Mouse (Mus musculus): ENCODE results near the gene Tmem40. TPM values are rescaled to one million over a fixed set of nuclear protein-coding genes. Genes with fewer than 3 reads are reported as not detected.

Tmem40 gene
- polyA plus RNA-seq, 1 experiment from 2014 or later, result 2.8 TPM

- Histone ChIP-seq H3K27me3 (no peaks in the 10 kb centered on the region), H3K27ac (no peak overlapping the region), H3K4me2 (replicated peaks) (no peak overlapping the region), H3K9me3 (no peaks in the 10 kb centered on the region), H3K36me3 (no peaks in the 10 kb centered on the region), H3K4me3 (no peak overlapping the region), H3K4me1 (no peaks in the 10 kb centered on the region), H3K9ac (no peak overlapping the region)
- ATAC-seq (ENCODE audit: insufficient number of reproducible peaks, insufficient read depth, low FRiP score, low TSS enrichment), result no peak
- WGBS, result 71% methylated on average over 17 of the region's 17 CpGs
Measured at GRCm38 (mm10) chr6:115697739-115698558, 64.3 kb downstream of the Tmem40 start.

GRCm38 (mm10) chr6:115696707-115697215 lies 65.4 kb downstream of the Tmem40 start:
- 86% methylated on average over 7 of the region's 7 CpGs for WGBS
- H3K27ac ChIP-seq, result no peak overlapping the region
- no peaks in the 10 kb centered on the region for H3K4me1 ChIP-seq
- no peak overlapping the region for H3K4me3 ChIP-seq
- H3K27me3 ChIP-seq, result no peaks in the 10 kb centered on the region
- ATAC-seq (ENCODE audit: insufficient number of reproducible peaks, insufficient read depth, low FRiP score, low TSS enrichment), result no peak
- H3K9ac ChIP-seq, result no peak overlapping the region
- no peak overlapping the region for H3K4me2 ChIP-seq (replicated peaks)
- no peaks in the 10 kb centered on the region for H3K9me3 ChIP-seq
- H3K36me3 ChIP-seq, result no peaks in the 10 kb centered on the region

- Histone ChIP-seq H3K4me3 (no peak overlapping the region), H3K9ac (no peak overlapping the region), H3K36me3 (no peaks in the 10 kb centered on the region), H3K9me3 (no peaks in the 10 kb centered on the region), H3K27me3 (no peaks in the 10 kb centered on the region), H3K4me1 (no peaks in the 10 kb centered on the region), H3K27ac (no peak overlapping the region), H3K4me2 (replicated peaks) (no peak overlapping the region)
- no peak for ATAC-seq (ENCODE audit: insufficient number of reproducible peaks, insufficient read depth, low FRiP score, low TSS enrichment)
- 60% methylated on average over 7 of the region's 7 CpGs for WGBS
Measured at GRCm38 (mm10) chr6:115695124-115695523, 67.1 kb downstream of the Tmem40 start.

GRCm38 (mm10) chr6:115694441-115694842 lies 67.8 kb downstream of the Tmem40 start:
- no peak for ATAC-seq (ENCODE audit: insufficient number of reproducible peaks, insufficient read depth, low FRiP score, low TSS enrichment)
- Histone ChIP-seq H3K27me3 (no peaks in the 10 kb centered on the region), H3K9me3 (no peaks in the 10 kb centered on the region), H3K4me3 (no peak overlapping the region), H3K9ac (no peak overlapping the region), H3K4me2 (replicated peaks) (no peak overlapping the region), H3K27ac (no peak overlapping the region), H3K36me3 (no peaks in the 10 kb centered on the region), H3K4me1 (no peaks in the 10 kb centered on the region)
- 59% methylated on average over 9 of the region's 9 CpGs for WGBS

GRCm38 (mm10) chr6:115692963-115693730 lies 69.1 kb downstream of the Tmem40 start:
- no peak for ATAC-seq (ENCODE audit: insufficient number of reproducible peaks, insufficient read depth, low FRiP score, low TSS enrichment)
- Histone ChIP-seq H3K9ac (no peak overlapping the region), H3K9me3 (no peaks in the 10 kb centered on the region), H3K4me3 (no peak overlapping the region), H3K36me3 (no peaks in the 10 kb centered on the region), H3K27ac (no peak overlapping the region), H3K4me1 (no peaks in the 10 kb centered on the region), H3K27me3 (no peaks in the 10 kb centered on the region), H3K4me2 (replicated peaks) (no peak overlapping the region)
- WGBS, result 66% methylated on average over 5 of the region's 5 CpGs

GRCm38 (mm10) chr6:115692163-115692950 lies 69.9 kb downstream of the Tmem40 start:
- ATAC-seq (ENCODE audit: insufficient number of reproducible peaks, insufficient read depth, low FRiP score, low TSS enrichment), result no peak
- H3K4me3 ChIP-seq, result no peak overlapping the region
- H3K4me2 ChIP-seq (replicated peaks), result no peak overlapping the region
- H3K9ac ChIP-seq, result no peak overlapping the region
- no peak overlapping the region for H3K27ac ChIP-seq
- no peaks in the 10 kb centered on the region for H3K36me3 ChIP-seq
- H3K4me1 ChIP-seq, result no peaks in the 10 kb centered on the region
- 58% methylated on average over 9 of the region's 9 CpGs for whole genome bisulfite sequencing
- H3K27me3 ChIP-seq, result no peaks in the 10 kb centered on the region
- H3K9me3 ChIP-seq, result no peaks in the 10 kb centered on the region

- no peaks in the 10 kb centered on the region for H3K9me3 ChIP-seq
- no peak overlapping the region for H3K27ac ChIP-seq
- no peaks in the 10 kb centered on the region for H3K27me3 ChIP-seq
- no peak overlapping the region for H3K4me2 ChIP-seq (replicated peaks)
- 89% methylated on average over 4 of the region's 4 CpGs for WGBS
- no peak for ATAC-seq (ENCODE audit: insufficient number of reproducible peaks, insufficient read depth, low FRiP score, low TSS enrichment)
- H3K9ac ChIP-seq, result no peak overlapping the region
- H3K4me1 ChIP-seq, result no peaks in the 10 kb centered on the region
- no peak overlapping the region for H3K4me3 ChIP-seq
- H3K36me3 ChIP-seq, result no peaks in the 10 kb centered on the region
Measured at GRCm38 (mm10) chr6:115690105-115690504, 72.1 kb downstream of the Tmem40 start.

GRCm38 (mm10) chr6:115688589-115688988 lies 73.6 kb downstream of the Tmem40 start:
- no peaks in the 10 kb centered on the region for H3K4me1 ChIP-seq
- H3K27me3 ChIP-seq, result no peaks in the 10 kb centered on the region
- no peak for ATAC-seq (ENCODE audit: insufficient number of reproducible peaks, insufficient read depth, low FRiP score, low TSS enrichment)
- 90% methylated on average over 4 of the region's 4 CpGs for WGBS
- no peak overlapping the region for H3K4me3 ChIP-seq
- no peaks in the 10 kb centered on the region for H3K9me3 ChIP-seq
- no peak overlapping the region for H3K4me2 ChIP-seq (replicated peaks)
- no peak overlapping the region for H3K27ac ChIP-seq
- H3K36me3 ChIP-seq, result no peaks in the 10 kb centered on the region
- no peak overlapping the region for H3K9ac ChIP-seq

GRCm38 (mm10) chr6:115687753-115688152 lies 74.5 kb downstream of the Tmem40 start:
- H3K36me3 ChIP-seq, result no peaks in the 10 kb centered on the region
- no peak overlapping the region for H3K9ac ChIP-seq
- 75% methylated on average over 3 of the region's 3 CpGs for WGBS
- no peak overlapping the region for H3K4me2 ChIP-seq (replicated peaks)
- ATAC-seq (ENCODE audit: insufficient number of reproducible peaks, insufficient read depth, low FRiP score, low TSS enrichment), result no peak
- no peaks in the 10 kb centered on the region for H3K4me1 ChIP-seq
- H3K27ac ChIP-seq, result no peak overlapping the region
- no peaks in the 10 kb centered on the region for H3K9me3 ChIP-seq
- H3K27me3 ChIP-seq, result no peaks in the 10 kb centered on the region
- no peak overlapping the region for H3K4me3 ChIP-seq

GRCm38 (mm10) chr6:115684851-115685646 lies 77.2 kb downstream of the Tmem40 start:
- Histone ChIP-seq H3K27me3 (no peaks in the 10 kb centered on the region), H3K36me3 (no peaks in the 10 kb centered on the region), H3K9ac (no peak overlapping the region), H3K4me2 (replicated peaks) (no peak overlapping the region), H3K4me3 (no peak overlapping the region), H3K27ac (no peak overlapping the region), H3K9me3 (no peaks in the 10 kb centered on the region), H3K4me1 (no peaks in the 10 kb centered on the region)
- WGBS, result 59% methylated on average over 11 of the region's 11 CpGs
- no peak for ATAC-seq (ENCODE audit: insufficient number of reproducible peaks, insufficient read depth, low FRiP score, low TSS enrichment)

GRCm38 (mm10) chr6:115684271-115684670 lies 77.9 kb downstream of the Tmem40 start:
- Histone ChIP-seq H3K36me3 (no peaks in the 10 kb centered on the region), H3K27ac (no peak overlapping the region), H3K4me3 (no peak overlapping the region), H3K27me3 (no peaks in the 10 kb centered on the region), H3K9me3 (no peaks in the 10 kb centered on the region), H3K9ac (no peak overlapping the region), H3K4me1 (no peaks in the 10 kb centered on the region), H3K4me2 (replicated peaks) (no peak overlapping the region)
- WGBS, result 92% methylated on average over 2 of the region's 2 CpGs
- no peak for ATAC-seq (ENCODE audit: insufficient number of reproducible peaks, insufficient read depth, low FRiP score, low TSS enrichment)
